Mouse (Mus musculus) embryonic facial prominence, embryonic 12.5 days (tissue): ENCODE results near the gene Map4k2. TPM values are rescaled to one million over a fixed set of nuclear protein-coding genes. Genes with fewer than 3 reads are reported as not detected.
"Not testable (repeated sequence)": the region's sequence is repeated elsewhere in the genome, so short reads cannot be mapped to it uniquely, and the experiment has no call there.

ENCODE experiments used
- ATAC-seq: fragments of 200-750 bp; cut with Nextera tagmentation; 2 replicates; pipeline ENCODE4 v1.8.0; 2017; ENCODE audit not compliant: insufficient number of reproducible peaks, insufficient read depth, low FRiP score, low TSS enrichment
- H3K27ac ChIP-seq: fragments of 300-500 bp; sonication (generic); 2 replicates; pipeline ENCODE4 v1.5.1; 2016; ENCODE audit warnings: mild to moderate bottlenecking
- H3K27me3 ChIP-seq: fragments of 300-500 bp; sonication (generic); 2 replicates; pipeline ENCODE4 v1.6.1; 2016; ENCODE audit warnings: mild to moderate bottlenecking, moderate library complexity
- H3K36me3 ChIP-seq: fragments of 300-500 bp; sonication (generic); 2 replicates; pipeline ENCODE4 v1.6.1; 2016; ENCODE audit warnings: mild to moderate bottlenecking
- H3K4me1 ChIP-seq: fragments of 300-500 bp; sonication (generic); 2 replicates; pipeline ENCODE4 v1.6.1; 2016
- H3K4me2 ChIP-seq: fragments of 300-500 bp; sonication (generic); replicated peaks from 2 replicates; pipeline ENCODE4 v1.6.1; 2016; ENCODE audit warnings: mild to moderate bottlenecking, moderate library complexity
- H3K4me3 ChIP-seq: fragments of 300-500 bp; sonication (generic); 2 replicates; pipeline ENCODE4 v1.5.1; 2016; ENCODE audit warnings: mild to moderate bottlenecking
- H3K9ac ChIP-seq: fragments of 300-500 bp; sonication (generic); 2 replicates; pipeline ENCODE4 v1.6.1; 2016; ENCODE audit warnings: mild to moderate bottlenecking, moderate library complexity
- H3K9me3 ChIP-seq: fragments of 300-500 bp; sonication (generic); 2 replicates; pipeline ENCODE4 v1.6.1; 2016; ENCODE audit warnings: mild to moderate bottlenecking, moderate library complexity
- WGBS: fragments of 180-500 bp; shearing (Covaris S2); methylation state at CpG from one replicate; pipeline ENCODE4 v1.1.7; 2016; 5-methylcytosine and 5-hydroxymethylcytosine counted together
- polyA plus RNA-seq: library from polyadenylated mRNA; unstranded; fragments of >200 nt; fragmentation: Nextera tagmentation; extraction: Ambion mirVana; gene quantifications from 2 replicates; pipeline ENCODE4 v1.2.1, GENCODE M21; 2016

Gene Map4k2
- polyA plus RNA-seq, 1 experiment from 2014 or later: 16.8 TPM

GRCm38 (mm10) chr19:6304787-6305516 lies 36.0 kb upstream of the Map4k2 start:
- no peak overlapping the region for H3K27ac ChIP-seq
- ATAC-seq: 0 out of 2 replicates have a peak, but pooled peaks have one; percentile 13

GRCm38 (mm10) chr19:6305517-6306115 lies 35.3 kb upstream of the Map4k2 start:
- no peak for ATAC-seq
- no peaks in the 10 kb centered on the region for H3K9me3 ChIP-seq
- H3K4me2 ChIP-seq: peak overlapping the region; percentile 78
- H3K4me3 ChIP-seq: peak overlapping the region; percentile 75
- peak overlapping the region; percentile 63 for H3K27ac ChIP-seq
- WGBS: 58% methylated on average over 8 of the region's 8 CpGs
- H3K4me1 ChIP-seq: peaks cover 20% of the 10 kb centered on the region
- no peaks in the 10 kb centered on the region for H3K27me3 ChIP-seq
- peaks cover 7% of the 10 kb centered on the region; the same call in 1 of the 2 replicates for H3K36me3 ChIP-seq
- H3K9ac ChIP-seq: peak overlapping the region; percentile 67

More at GRCm38 (mm10) chr19:6304787-6305516, 36.0 kb upstream of the Map4k2 start:
- peaks cover 20% of the 10 kb centered on the region for H3K4me1 ChIP-seq
- H3K36me3 ChIP-seq: peaks cover 5% of the 10 kb centered on the region
- WGBS: 21% methylated on average over 5 of the region's 5 CpGs
- H3K4me2 ChIP-seq: no peak overlapping the region
- H3K27me3 ChIP-seq: no peaks in the 10 kb centered on the region
- no peak overlapping the region for H3K4me3 ChIP-seq
- H3K9ac ChIP-seq: no peak overlapping the region
- no peaks in the 10 kb centered on the region for H3K9me3 ChIP-seq

- peaks cover 12% of the 10 kb centered on the region; the same call in 1 of the 2 replicates for H3K36me3 ChIP-seq
- peak within 1 kb of the TSS; percentile 63 for H3K27ac ChIP-seq
- no peaks in the 10 kb centered on the region for H3K27me3 ChIP-seq
- H3K4me2 ChIP-seq: peak within 1 kb of the TSS; percentile 78
- H3K4me1 ChIP-seq: peaks cover 20% of the 10 kb centered on the region
- H3K4me3 ChIP-seq: peak within 1 kb of the TSS; percentile 75
- WGBS: 1% methylated on average over 29 of the region's 38 CpGs
- ATAC-seq: peak; percentile 65
- H3K9me3 ChIP-seq: no peaks in the 10 kb centered on the region
- H3K9ac ChIP-seq: peak within 1 kb of the TSS; percentile 67
These were observed 34.8 kb upstream of the Map4k2 start, which contains the start of gene Cdc42bpg for GRCm38 (mm10) chr19:6306137-6306551. TSS of gene Cdc42bpg (plus strand) at chr19:6306456.

- WGBS: under 1% methylated on average over 33 of the region's 34 CpGs
These were observed 34.3 kb upstream of the Map4k2 start for GRCm38 (mm10) chr19:6306586-6306985.

GRCm38 (mm10) chr19:6307733-6308531 lies 33.0 kb upstream of the Map4k2 start:
- H3K4me3 ChIP-seq: peak overlapping the region; percentile 75; the same call in 1 of the 2 replicates

More at GRCm38 (mm10) chr19:6306586-6306985, 34.3 kb upstream of the Map4k2 start:
- Histone ChIP-seq H3K4me3 (peak overlapping the region; percentile 75), H3K4me2 (peak overlapping the region; percentile 78), H3K36me3 (peaks cover 16% of the 10 kb centered on the region; the same call in 1 of the 2 replicates), H3K9ac (peak overlapping the region; percentile 67), H3K27ac (peak overlapping the region; percentile 63), H3K27me3 (no peaks in the 10 kb centered on the region), H3K4me1 (peaks cover 20% of the 10 kb centered on the region), H3K9me3 (no peaks in the 10 kb centered on the region)
- ATAC-seq: peak; percentile 62

GRCm38 (mm10) chr19:6310181-6310580 lies 30.8 kb upstream of the Map4k2 start:
- Histone ChIP-seq H3K36me3 (peaks cover 43% of the 10 kb centered on the region), H3K27me3 (no peaks in the 10 kb centered on the region)
- WGBS: 85% methylated on average over 5 of the region's 5 CpGs

More at GRCm38 (mm10) chr19:6307733-6308531, 33.0 kb upstream of the Map4k2 start:
- H3K36me3 ChIP-seq: peaks cover 23% of the 10 kb centered on the region; the same call in 1 of the 2 replicates
- H3K4me1 ChIP-seq: peaks cover 20% of the 10 kb centered on the region
- ATAC-seq: no peak
- no peak overlapping the region for H3K27ac ChIP-seq
- H3K27me3 ChIP-seq: no peaks in the 10 kb centered on the region
- peak overlapping the region; percentile 78; the same call in 1 of the 2 replicates for H3K4me2 ChIP-seq
- H3K9ac ChIP-seq: no peak overlapping the region; the same call in 1 of the 2 replicates
- no peaks in the 10 kb centered on the region for H3K9me3 ChIP-seq
- WGBS: 77% methylated on average over 9 of the region's 9 CpGs

GRCm38 (mm10) chr19:6311783-6312182 lies 29.2 kb upstream of the Map4k2 start:
- not testable (repeated sequence) for H3K27me3 ChIP-seq, H3K4me2 ChIP-seq, ATAC-seq, H3K4me3 ChIP-seq, H3K9ac ChIP-seq, H3K9me3 ChIP-seq, H3K27ac ChIP-seq
- WGBS: 87% methylated on average over 3 of the region's 3 CpGs
- H3K36me3 ChIP-seq: peaks cover 58% of the 10 kb centered on the region
- H3K4me1 ChIP-seq: peaks cover 13% of the 10 kb centered on the region

More at GRCm38 (mm10) chr19:6310181-6310580, 30.8 kb upstream of the Map4k2 start:
- no peak overlapping the region for H3K9ac ChIP-seq
- H3K4me1 ChIP-seq: peaks cover 20% of the 10 kb centered on the region
- no peak overlapping the region for H3K27ac ChIP-seq
- no peak overlapping the region for H3K4me2 ChIP-seq
- H3K9me3 ChIP-seq: no peaks in the 10 kb centered on the region
- no peak for ATAC-seq
- no peak overlapping the region for H3K4me3 ChIP-seq

GRCm38 (mm10) chr19:6313796-6314195 lies 27.1 kb upstream of the Map4k2 start:
- ATAC-seq: no peak
- Histone ChIP-seq H3K9ac (peak overlapping the region; percentile 4; the same call in 1 of the 2 replicates), H3K4me3 (no peak overlapping the region), H3K9me3 (no peaks in the 10 kb centered on the region), H3K4me2 (no peak overlapping the region), H3K27me3 (no peaks in the 10 kb centered on the region), H3K4me1 (no peaks in the 10 kb centered on the region), H3K27ac (no peak overlapping the region), H3K36me3 (peaks cover 77% of the 10 kb centered on the region)
- WGBS: 90% methylated on average over 8 of the region's 8 CpGs

- Histone ChIP-seq H3K4me3 (no peak overlapping the region), H3K9ac (no peak overlapping the region), H3K4me2 (no peak overlapping the region), H3K27me3 (no peaks in the 10 kb centered on the region), H3K4me1 (no peaks in the 10 kb centered on the region), H3K9me3 (no peaks in the 10 kb centered on the region), H3K36me3 (peaks cover 83% of the 10 kb centered on the region), H3K27ac (no peak overlapping the region)
- WGBS: 81% methylated on average over 8 of the region's 8 CpGs
- ATAC-seq: no peak
These were observed 26.4 kb upstream of the Map4k2 start for GRCm38 (mm10) chr19:6314513-6314912.

- H3K4me3 ChIP-seq: no peak overlapping the region
- H3K9me3 ChIP-seq: no peaks in the 10 kb centered on the region
- H3K36me3 ChIP-seq: peaks cover 87% of the 10 kb centered on the region
- H3K27ac ChIP-seq: no peak overlapping the region
- 74% methylated on average over 14 of the region's 14 CpGs for WGBS
- no peak overlapping the region for H3K9ac ChIP-seq
- ATAC-seq: no peak
- H3K27me3 ChIP-seq: no peaks in the 10 kb centered on the region
- H3K4me2 ChIP-seq: no peak overlapping the region
- H3K4me1 ChIP-seq: no peaks in the 10 kb centered on the region
These were observed 25.4 kb upstream of the Map4k2 start for GRCm38 (mm10) chr19:6315573-6315972.

- Histone ChIP-seq H3K4me2 (no peak overlapping the region), H3K36me3 (peaks cover 83% of the 10 kb centered on the region), H3K9ac (no peak overlapping the region), H3K27me3 (no peaks in the 10 kb centered on the region), H3K27ac (no peak overlapping the region), H3K9me3 (no peaks in the 10 kb centered on the region), H3K4me1 (no peaks in the 10 kb centered on the region), H3K4me3 (no peak overlapping the region)
- no peak for ATAC-seq
- WGBS: 89% methylated on average over 12 of the region's 12 CpGs
These were observed 22.8 kb upstream of the Map4k2 start for GRCm38 (mm10) chr19:6318145-6318544.
